Mouse (Mus musculus): Measurements from ENCODE around the gene Ubl5. TPM values are rescaled to one million over a fixed set of nuclear protein-coding genes. Genes with fewer than 3 reads are reported as not detected.

The Ubl5 gene
- polyA plus RNA-seq, 1 experiment from 2014 or later = 456 TPM

GRCm38 (mm10) chr9:20694721-20695235 lies 52.1 kb downstream of the Ubl5 start:
- peak overlapping the region; percentile 47 for H3K27ac ChIP-seq (ENCODE audit: low read depth, low read length)
- WGBS = 4% methylated on average over 25 of the region's 25 CpGs
- ATAC-seq (ENCODE audit: low FRiP score) (no peak), DNase-seq (ENCODE audit: low spot score) (peak; percentile 43)
- peak overlapping the region; percentile 7; the same call in 1 of the 2 replicates for H3K9ac ChIP-seq (ENCODE audit: low read depth, low read length)
- H3K4me3 ChIP-seq (ENCODE audit: low read depth, low read length) = peak overlapping the region; percentile 17; the same call in 1 of the 2 replicates
- no peaks in the 10 kb centered on the region for H3K36me3 ChIP-seq (ENCODE audit: control insufficient read depth, insufficient read depth, low read length)
- H3K4me2 ChIP-seq (replicated peaks; ENCODE audit: low read depth, low read length) = peak overlapping the region; percentile 36
- peaks cover 18% of the 10 kb centered on the region; the same call in 1 of the 2 replicates for H3K4me1 ChIP-seq (replicated peaks; ENCODE audit: control insufficient read depth, insufficient read depth, low read length)
- no peaks in the 10 kb centered on the region for H3K27me3 ChIP-seq (ENCODE audit: control insufficient read depth, insufficient read depth, low read length)
- H3K9me3 ChIP-seq (ENCODE audit: control insufficient read depth, low read length) = no peaks in the 10 kb centered on the region

GRCm38 (mm10) chr9:20696107-20696712 lies 53.5 kb downstream of the Ubl5 start:
- DNase-seq (ENCODE audit: low spot score) (no peak), ATAC-seq (ENCODE audit: low FRiP score) (no peak)
- Histone ChIP-seq H3K4me3 (ENCODE audit: low read depth, low read length) (no peak overlapping the region), H3K36me3 (ENCODE audit: control insufficient read depth, insufficient read depth, low read length) (no peaks in the 10 kb centered on the region), H3K27me3 (ENCODE audit: control insufficient read depth, insufficient read depth, low read length) (no peaks in the 10 kb centered on the region), H3K4me2 (replicated peaks; ENCODE audit: low read depth, low read length) (no peak overlapping the region), H3K4me1 (replicated peaks; ENCODE audit: control insufficient read depth, insufficient read depth, low read length) (peaks cover 18% of the 10 kb centered on the region; the same call in 1 of the 2 replicates), H3K9ac (ENCODE audit: low read depth, low read length) (no peak overlapping the region), H3K9me3 (ENCODE audit: control insufficient read depth, low read length) (no peaks in the 10 kb centered on the region), H3K27ac (ENCODE audit: low read depth, low read length) (peak overlapping the region; percentile 83)
- WGBS = 50% methylated on average over 5 of the region's 5 CpGs

Other genes starting within 250 kb of the Ubl5 start
- gene Zfp26, start 182.7 kb upstream of the Ubl5 start, polyA plus RNA-seq (2014; fragmentation: Nextera tagmentation; extraction: Ambion mirVana) = 28.8 and 34.9 TPM in 2 replicates
- gene Zfp426, start 150.1 kb upstream of the Ubl5 start, polyA plus RNA-seq (2014; fragmentation: Nextera tagmentation; extraction: Ambion mirVana) = 32.7 and 35.2 TPM in 2 replicates
- 125 and 129 TPM in 2 replicates for gene Zfp266, start 121.5 kb upstream of the Ubl5 start, polyA plus RNA-seq (2014; fragmentation: Nextera tagmentation; extraction: Ambion mirVana)
- 26.3 and 34.1 TPM in 2 replicates for gene Zfp846, start 61.6 kb upstream of the Ubl5 start, polyA plus RNA-seq (2014; fragmentation: Nextera tagmentation; extraction: Ambion mirVana)
- gene Fbxl12, start 1.9 kb downstream of the Ubl5 start, polyA plus RNA-seq (2014; fragmentation: Nextera tagmentation; extraction: Ambion mirVana) = 12.6 and 14.3 TPM in 2 replicates
- 65.2 and 65.9 TPM in 2 replicates for gene Pin1, start 9.2 kb downstream of the Ubl5 start, polyA plus RNA-seq (2014; fragmentation: Nextera tagmentation; extraction: Ambion mirVana)
- gene Olfm2, start 103.5 kb downstream of the Ubl5 start, polyA plus RNA-seq (2014; fragmentation: Nextera tagmentation; extraction: Ambion mirVana) = 64.4 and 65.1 TPM in 2 replicates
- gene Col5a3, start 172.2 kb downstream of the Ubl5 start, polyA plus RNA-seq (2014; fragmentation: Nextera tagmentation; extraction: Ambion mirVana) = 0.32 and 0.66 TPM in 2 replicates
- not detected in 2 replicates for gene Rdh8, start 175.6 kb downstream of the Ubl5 start, polyA plus RNA-seq (2014; fragmentation: Nextera tagmentation; extraction: Ambion mirVana)
- gene A230050P20Rik, start 225.8 kb downstream of the Ubl5 start, polyA plus RNA-seq (2014; fragmentation: Nextera tagmentation; extraction: Ambion mirVana) = 0.59 and 0.97 TPM in 2 replicates
- gene Angptl6, start 236.8 kb downstream of the Ubl5 start, polyA plus RNA-seq (2014; fragmentation: Nextera tagmentation; extraction: Ambion mirVana) = 4.3 and 4.9 TPM in 2 replicates
- gene Ppan, start 245.3 kb downstream of the Ubl5 start, polyA plus RNA-seq (2014; fragmentation: Nextera tagmentation; extraction: Ambion mirVana) = 55.9 and 57.8 TPM in 2 replicates